Mouse (Mus musculus) hindlimb bud, embryonic 11.5 days (tissue): ENCODE measurements around the gene Atad1.
"Not testable (repeated sequence)": the region's sequence is repeated elsewhere in the genome, so short reads cannot be mapped to it uniquely, and the experiment has no call there.

Experiments used
- DNase-seq: peaks from one replicate; pipeline ENCODE4 v3.0.0-alpha.2; 2012; ENCODE audit warnings: low read depth, low spot score; ENCODE audit errors: extremely low spot score

Gene Atad1

DNA sequence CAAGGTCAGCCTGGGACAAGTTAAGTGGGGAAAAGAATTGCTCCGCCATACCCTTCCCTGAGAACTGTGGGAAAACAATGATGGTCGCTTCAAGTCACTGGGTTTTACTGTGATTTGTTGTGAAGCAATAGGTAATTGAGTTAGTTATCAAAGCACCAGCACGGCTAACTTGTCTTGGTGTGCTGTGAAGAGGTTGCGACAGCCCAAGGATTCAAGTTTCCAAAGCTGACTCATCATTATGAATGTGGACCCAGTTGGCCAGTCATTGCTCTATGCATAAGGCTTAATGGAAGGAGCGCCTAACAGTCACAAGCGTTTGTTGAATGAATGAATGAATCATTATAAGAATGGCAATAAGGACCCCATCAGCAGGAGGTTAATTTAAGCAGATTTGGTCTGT, 12.8 kb upstream of the Atad1 start:
- DNase-seq = no peak

DNA sequence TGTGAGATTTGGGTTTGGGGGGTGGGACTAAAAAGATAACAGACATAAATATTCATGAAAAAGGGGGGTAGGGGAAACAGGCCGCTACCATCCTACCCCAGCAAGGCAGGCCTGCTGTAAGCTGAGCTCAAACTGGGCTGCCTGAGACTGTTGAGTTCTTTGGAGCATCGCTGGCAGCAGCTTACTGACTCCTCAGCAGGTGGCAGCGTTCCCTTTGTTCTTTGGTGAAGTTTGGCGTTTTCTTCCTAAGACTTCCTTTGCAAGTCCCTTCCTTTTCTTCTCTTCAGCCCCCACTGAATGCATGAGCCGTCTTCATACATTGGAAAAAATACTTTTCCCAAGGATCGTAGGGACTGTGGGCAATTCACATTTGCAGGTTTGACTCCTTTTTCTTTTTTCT, 9.8 kb upstream of the Atad1 start:
- DNase-seq = no peak

DNA sequence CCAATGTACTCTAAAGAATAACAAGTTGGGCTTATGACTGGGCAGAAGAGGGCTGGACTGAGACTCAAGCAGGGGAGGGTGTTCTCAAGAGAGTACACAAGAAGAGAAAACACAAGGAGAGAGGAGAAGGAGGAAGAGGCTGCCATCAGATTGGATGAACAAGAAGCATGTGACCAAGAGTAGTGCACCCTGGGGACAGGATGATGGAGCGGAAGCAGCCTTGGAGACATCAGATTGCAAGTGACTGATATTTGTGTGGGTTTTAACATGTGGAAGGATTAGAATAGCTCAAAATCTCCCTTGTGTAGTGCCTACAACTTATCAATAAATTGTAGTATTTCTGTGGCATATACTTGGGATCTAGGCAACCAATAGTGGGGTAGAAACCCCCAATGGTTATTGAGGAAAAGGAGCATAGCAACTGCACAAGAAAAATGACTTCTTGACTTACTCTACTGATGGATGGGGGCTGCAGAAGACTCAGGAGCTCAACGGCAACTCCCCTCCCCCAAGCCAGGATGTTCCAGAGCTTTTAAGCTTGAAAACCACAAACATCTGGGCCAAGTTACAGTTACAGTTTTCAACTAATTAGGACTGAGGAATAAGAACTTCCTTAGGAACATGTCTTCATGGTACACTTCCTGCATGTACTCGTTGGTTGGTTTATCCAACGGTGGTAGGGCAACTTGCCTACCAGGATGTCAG, 1.2 kb upstream of the Atad1 start:
- no peak for DNase-seq

DNA sequence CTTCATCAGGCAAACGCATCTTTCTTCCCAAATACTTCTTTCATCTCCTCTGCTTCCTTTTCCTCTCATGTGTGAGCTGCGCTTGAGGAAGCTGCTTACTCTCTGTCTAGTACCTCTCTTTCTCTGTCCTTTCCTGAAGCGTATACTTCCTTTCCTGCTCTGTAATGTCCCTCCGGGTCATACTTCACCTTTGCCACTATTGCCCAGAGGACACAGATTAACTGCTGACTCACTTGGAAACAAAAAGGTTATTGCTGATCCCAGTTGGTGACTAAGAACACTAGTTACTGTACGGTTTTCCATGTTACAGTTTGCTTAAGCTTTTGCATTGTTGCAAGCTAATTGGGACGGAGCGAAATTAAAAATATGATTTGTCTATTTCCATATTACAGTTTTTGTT, 1.7 kb downstream of the Atad1 start:
- no peak for DNase-seq

DNA sequence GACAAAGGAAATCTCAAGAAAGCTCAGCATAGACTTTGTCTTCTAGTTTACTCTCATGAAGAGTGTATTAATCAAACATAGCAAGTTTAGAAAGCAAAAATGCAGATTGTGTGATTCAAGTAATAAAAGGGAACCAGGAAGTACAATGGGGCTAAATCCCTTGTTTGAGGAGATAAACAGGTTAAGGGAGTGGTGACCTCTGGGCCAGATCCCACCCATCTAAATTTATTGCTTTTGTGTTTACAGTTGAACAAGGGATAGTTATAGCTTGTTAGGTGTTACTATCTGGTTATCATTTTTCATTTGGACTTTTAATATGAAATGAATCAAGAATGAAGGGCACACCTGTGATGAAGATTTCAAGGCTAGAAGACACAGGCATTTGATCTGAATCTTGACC, 6.7 kb downstream of the Atad1 start:
- DNase-seq = no peak

DNA sequence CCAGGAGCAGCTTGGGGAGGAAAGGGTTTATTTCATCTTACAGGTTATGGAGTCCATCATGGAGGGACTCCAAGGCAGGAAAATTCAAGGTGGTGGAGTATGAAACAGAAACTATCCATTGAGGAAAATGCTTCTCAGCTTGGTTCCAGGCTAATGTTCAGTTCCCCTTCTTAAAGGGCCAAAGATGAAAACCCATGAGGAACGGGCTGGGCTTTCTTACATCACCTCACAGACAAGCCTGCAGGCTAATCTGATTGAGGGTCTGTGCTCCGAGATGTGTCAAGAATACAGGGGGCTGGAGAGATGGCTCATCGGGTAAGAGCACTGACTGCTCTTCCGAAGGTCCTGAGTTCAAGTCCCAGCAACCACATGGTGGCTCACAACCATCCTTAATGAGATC, 9.8 kb downstream of the Atad1 start:
- DNase-seq = no peak

DNA sequence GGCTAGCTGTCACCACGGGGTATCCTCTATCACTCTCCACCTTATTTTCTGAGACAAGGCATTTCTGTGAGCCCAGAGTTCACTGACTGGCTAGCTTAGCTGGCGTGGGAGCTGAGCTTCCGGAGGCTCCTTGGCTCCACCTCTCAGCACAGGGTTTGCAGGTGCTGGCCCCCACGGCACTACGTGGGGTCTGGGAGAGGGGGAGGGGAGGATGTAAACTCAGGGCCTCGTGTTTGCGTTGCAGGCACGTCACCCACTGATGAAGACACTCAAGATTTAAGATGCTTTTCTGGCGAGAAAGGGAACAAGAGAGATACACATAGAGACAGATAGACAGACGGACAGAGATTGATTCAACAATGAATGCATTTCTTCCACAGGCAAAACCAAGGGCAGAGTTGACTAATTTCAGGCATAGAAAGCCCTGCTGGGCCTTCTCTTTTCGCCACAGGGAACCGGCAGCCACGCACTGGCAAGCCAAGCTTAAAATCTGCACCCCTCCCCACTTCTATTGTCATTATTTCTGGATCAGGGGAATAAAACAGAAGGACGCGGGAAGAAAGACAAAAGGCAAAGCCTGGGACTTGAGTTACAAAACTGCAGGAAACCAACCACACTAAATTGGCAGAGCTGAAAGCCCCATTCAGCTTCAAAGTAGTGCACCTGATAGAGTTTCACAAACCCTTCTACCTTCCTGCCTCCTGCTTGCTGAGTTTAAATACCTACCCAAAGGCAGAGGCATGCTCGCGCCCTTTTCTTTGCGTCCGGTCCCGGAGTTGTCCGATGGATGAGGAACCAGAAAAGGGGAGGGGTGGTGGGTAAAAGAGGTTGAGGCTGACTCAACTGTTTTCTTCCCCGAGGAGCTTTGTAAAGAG, 12.9 kb downstream of the Atad1 start:
- no peak for DNase-seq

DNA sequence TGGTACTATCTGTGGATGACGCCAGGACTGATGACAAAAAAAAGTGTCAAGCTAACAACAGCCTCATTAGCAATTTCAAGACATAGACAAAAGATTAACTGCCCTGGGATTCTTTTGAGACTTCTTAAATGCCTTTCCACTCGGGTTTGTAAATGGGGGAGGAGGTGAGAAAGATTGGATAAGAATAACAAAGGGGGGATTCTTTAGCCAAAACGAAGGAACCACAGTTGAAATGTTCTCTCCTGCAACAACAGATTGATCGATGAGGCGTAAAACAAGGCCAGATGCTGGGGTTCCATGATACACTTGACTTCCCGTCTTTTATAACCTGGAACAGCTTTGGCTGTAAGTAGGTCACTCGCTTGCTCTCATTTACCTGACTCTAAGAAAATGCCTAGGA, 15.8 kb downstream of the Atad1 start:
- DNase-seq = no peak

DNA sequence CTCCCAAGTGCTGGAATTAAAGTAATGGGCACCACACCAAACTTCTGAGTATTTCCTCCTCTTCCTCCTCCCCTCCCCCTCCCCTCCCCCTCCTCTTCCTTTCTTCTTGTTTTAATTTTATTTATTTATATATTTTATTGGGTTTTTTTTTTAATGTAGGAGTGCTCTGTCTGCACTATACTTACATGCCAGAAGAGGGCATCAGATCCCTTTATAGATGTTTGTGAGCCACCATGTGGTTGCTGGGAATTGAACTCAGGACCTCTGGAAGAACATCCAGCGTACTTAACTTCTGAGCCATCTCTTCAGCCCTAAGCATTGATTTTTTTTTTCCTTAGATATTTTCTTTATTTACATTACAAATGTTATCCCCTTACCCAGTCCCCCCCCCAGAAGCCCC, 19.3 kb downstream of the Atad1 start:
- no peak for DNase-seq

DNA sequence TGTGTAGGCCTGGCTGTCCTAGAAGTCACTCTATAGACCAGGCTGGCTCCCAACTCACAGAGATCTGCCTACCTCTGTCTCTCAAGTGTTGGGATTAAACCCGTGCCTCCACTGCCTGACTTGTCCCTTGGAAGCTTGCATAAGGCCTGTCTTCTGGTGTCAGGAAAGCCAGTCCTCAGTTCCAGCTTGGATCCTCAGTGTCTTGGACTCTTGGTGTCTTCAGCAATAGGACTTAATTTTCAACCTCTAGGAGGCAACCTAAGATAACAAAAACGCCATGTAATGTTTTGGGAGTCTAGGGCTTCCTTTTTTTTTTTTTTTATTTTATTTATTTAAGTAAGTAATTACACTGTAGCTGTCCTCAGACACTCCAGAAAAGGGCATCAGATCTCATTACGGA, 22.0 kb downstream of the Atad1 start:
- DNase-seq = no peak

DNA sequence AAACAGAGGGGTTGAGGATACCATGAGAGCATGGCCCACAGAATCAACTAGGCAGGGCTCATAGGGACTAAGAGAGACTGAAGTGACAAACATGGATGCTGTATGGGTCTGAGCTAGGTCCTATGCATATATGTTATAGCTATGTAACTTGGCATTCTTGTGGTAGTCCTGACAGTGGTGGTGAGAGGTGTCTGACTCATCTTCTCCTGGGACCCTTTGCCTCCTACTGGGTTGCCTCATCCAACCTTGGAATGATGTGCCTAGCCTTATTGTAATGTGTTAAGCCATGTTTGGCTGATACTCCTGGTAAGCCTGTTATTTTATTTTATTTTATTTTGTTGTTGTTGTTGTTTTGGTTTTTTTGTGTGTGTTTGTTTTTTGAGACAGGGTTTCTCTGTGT, 23.9 kb downstream of the Atad1 start:
- no peak for DNase-seq

DNA sequence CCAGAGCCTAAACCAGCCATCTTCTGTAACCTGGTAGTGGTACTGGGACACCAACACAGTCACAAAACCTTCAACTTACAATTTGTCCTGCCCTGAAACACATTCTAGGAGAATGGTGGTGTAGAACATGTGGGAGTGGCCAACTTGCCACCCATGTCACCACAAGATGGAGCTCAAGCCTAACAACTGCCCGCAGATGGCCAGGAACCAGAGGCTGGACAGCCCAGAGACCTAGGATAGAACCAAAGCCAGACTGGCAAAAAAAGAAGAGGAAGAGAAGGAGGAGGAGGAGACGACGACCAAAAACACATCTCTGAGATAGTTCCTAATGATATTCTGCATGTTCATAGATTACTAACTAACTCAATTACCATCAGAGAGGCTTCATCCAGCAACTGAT, 24.4 kb downstream of the Atad1 start:
- DNase-seq = no peak

DNA sequence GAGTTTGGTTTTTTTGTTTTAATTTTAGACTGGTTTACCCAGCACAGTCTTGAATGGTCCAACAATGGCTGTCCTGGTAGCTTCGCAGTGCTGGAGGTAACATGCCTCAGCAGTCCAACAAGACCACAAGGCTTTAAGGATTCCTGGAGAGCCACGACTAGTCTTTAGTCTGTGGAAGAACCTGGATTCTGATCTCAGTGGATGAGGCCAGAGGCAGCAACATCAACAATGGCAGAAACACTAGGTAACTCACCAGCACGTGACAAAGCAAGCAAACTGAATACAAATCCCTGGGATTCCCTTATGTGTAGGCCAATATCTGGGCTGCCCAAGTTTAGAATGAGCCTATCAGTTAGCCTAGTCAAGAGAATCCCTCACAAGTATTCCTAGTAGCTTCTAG, 26.1 kb downstream of the Atad1 start:
- DNase-seq = no peak

DNA sequence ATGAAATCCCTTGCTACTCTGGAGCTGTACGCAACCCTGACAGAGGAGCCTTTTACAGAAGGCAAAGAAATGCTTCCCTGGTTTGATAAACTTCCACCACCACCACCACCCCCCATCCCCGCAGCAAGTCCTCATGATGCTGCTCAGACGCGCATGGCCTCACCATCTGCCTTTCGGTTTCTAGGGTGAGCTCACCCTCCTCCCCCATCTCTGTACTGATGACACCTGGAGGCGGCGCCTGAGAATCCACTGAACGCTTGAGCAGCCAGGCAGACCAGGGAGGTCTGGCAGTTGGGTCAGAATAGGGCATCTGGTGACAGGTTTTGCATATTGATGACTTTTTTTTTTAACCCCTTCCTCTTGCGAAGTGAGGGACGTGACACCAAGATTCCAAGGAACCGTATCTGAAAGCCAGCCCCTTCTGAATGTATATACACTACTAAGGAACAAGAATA, 27.0 kb downstream of the Atad1 start:
- DNase-seq = no peak

DNA sequence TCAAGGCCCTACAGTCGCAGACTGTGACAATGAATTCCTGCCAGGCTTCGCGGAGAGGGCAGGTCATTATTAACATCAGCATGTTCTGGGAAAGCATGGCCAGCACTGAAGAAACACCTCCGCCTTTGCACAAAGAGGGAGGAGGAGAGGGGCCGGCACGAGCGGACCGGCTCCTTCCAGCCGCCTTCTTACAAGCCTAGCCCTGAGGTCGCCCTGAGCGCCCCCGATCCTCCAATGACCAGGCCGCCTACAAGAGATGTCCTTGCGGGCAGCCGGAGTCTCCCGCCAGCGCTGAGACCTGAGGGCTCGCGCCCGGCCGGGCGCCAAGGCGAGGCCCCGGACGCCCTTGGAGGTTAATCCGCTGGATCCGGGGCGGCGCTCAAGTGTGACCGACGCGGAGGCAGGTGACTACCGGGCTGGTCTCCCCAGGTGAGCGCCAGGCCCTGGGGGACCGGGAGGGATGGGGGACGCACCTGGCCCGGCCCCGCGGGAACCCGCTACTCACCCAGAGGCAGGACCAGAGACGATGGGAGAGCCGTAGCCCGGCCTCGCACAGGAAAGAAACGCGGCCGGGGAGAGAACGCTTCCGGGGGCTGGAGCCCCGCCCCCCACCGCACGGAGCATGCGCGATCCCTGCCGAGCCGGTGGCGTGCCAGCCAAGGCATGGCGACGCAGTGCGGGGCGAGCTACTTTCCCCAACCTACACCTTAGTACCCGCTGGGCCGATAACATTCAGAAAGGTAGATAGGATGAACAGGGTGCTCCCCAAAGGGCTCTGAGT, 27.6 kb downstream of the Atad1 start:
- DNase-seq = no peak

DNA sequence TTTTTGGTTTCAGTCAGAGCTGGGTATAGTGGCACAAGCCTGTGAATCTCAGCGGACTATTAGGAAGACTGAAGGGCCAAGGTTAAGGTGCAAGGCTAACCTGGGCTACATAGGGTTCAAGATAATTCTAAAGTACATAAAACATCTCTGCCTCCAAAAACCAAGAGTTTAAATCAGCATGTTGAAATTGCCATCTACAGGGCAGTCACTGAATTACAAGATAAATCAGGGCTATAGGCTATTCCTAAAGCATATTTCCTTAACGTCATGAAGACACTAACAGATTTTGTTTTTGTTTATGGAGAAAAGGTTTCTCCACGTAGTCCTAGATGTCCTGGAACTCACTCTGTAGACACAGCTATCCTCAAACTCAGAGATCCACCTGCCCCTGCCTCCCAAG, 29.3 kb downstream of the Atad1 start:
- DNase-seq = no peak

DNA sequence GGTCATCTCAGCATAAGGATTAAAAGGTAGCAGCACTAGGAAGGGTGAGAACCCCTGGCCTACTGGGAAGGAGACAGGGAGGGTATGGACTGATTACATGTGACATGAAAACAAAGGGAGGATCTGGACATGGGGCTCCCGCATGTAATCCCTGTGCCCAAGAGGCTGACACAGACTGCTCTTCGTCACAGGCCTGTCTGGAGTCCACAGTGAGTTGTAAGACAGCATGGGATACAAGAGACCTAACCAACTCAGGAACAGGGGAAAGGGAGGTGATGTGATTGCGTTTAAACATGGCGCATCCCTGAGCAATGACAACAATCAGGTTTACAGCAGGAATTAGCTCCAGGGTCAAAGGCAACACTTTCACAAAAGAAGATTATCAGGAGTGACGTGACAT, 30.6 kb downstream of the Atad1 start:
- DNase-seq = no peak

DNA sequence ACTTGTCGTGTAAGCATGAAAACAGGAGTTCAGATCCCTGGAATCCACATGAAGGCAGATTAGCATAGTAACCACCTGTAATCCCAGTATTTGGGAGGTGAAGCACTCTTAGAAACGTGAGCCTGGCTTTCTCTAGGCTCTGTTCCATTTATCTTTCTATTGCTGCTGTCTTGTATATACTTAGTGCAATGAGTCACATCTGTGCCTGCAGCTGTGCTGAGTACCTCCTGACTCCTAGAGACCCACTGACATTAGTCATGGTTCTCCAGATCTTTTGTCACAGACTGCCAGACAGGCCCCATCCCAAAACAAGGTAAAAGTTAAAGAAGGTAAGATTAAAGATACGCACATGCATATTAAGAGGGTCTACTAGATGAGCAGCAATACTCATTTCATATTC, 37.4 kb downstream of the Atad1 start:
- no peak for DNase-seq

DNA sequence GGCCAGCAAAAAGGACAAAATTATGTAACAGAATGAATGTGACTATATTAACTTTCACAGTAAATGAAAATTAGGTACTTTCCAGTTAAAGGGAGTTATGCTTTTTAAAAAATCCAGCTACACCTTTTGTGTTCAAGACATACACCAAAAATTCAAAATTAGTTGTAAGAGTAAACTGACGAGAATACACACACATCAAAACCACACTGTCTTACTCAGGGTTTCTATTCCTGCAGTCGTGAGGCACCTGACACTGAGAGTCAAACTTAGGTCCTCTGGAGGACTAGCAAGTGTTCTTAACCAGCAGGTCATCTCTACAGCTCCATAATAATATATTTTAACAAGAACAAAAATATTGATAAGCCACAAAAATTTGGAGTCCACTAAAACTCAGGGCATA, 42.9 kb downstream of the Atad1 start:
- DNase-seq = no peak

DNA sequence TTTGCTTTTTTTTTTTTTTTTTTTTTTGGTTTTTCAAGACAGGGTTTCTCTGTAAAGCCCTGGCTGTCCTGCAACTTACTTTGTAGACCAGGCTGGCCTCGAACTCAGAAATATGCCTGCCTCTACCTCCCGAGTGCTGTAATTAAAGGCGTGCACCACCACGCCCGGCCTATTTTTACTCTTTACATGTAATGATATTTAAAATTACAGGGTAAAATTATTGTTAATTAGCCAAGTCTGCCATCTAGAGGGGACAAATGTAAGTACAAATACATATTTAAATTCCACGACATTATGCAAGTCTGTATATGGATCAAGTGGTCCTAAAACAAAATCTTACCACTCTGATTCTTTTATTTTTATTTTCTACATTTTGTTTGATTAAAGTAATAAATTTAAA, 49.9 kb downstream of the Atad1 start:
- no peak for DNase-seq

DNA sequence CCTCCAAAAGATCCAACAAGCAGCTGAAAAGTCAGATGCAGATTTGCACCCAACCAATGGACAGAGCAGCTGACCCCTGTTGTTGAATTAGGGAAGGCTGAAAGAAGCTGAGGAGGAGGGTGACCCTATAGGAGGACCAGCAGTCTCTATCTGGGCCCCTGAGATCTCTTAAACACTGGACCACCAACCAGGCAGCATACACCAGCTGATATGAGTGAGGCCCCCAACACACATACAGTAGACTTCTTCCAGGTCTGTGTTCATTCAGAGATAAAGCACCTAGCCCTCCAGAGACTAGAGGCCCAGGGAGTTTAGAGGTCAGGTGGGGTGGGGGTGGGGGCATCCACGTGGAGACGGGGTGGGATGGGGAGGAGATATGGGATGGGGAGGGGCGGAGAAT, 51.4 kb downstream of the Atad1 start:
- DNase-seq = not testable (repeated sequence)

DNA sequence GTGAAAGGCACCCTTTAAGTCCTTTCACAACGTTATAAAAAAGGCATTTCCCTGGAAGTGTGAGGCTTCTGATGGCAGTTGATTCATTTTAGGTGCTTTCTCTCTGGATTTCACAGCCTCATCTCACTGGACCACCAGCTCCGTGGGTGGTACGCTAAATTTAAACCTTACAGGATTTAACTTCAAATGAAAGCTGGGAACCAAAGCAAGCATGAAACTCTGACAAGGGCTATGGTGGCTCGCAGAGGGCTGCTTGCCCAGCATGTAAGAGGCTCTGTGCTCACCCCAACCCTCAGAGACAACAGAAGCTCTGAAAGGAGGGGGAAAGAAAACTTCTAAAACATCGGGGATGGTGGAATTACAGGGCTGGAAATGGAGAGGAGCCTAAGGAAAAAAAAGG, 51.9 kb downstream of the Atad1 start:
- no peak for DNase-seq
